Mouse (Mus musculus) neural tube, embryonic 12.5 days (tissue): ENCODE data around the gene Gpr1. TPM values are rescaled to one million over a fixed set of nuclear protein-coding genes. Genes with fewer than 3 reads are reported as not detected.
"Not testable (repeated sequence)": the region's sequence is repeated elsewhere in the genome, so short reads cannot be mapped to it uniquely, and the experiment has no call there.

ENCODE experiments used
- ATAC-seq: fragments of 200-750 bp; cut with Nextera tagmentation; 2 replicates; pipeline ENCODE4 v1.8.0; 2017; ENCODE audit warnings: low read depth, mild to moderate bottlenecking, moderate TSS enrichment, moderate library complexity; ENCODE audit not compliant: low FRiP score
- H3K27ac ChIP-seq: fragments of 300-500 bp; sonication (generic); 2 replicates; pipeline ENCODE4 v1.5.1; 2016
- H3K27me3 ChIP-seq: fragments of 300-500 bp; sonication (generic); replicated peaks from 2 replicates; pipeline ENCODE4 v1.6.1; 2016; ENCODE audit warnings: mild to moderate bottlenecking
- H3K36me3 ChIP-seq: fragments of 300-500 bp; sonication (generic); 2 replicates; pipeline ENCODE4 v1.6.1; 2016; ENCODE audit warnings: mild to moderate bottlenecking
- H3K4me1 ChIP-seq: fragments of 300-500 bp; sonication (generic); 2 replicates; pipeline ENCODE4 v1.6.1; 2016
- H3K4me2 ChIP-seq: fragments of 300-500 bp; sonication (generic); replicated peaks from 2 replicates; pipeline ENCODE4 v1.6.1; 2016; ENCODE audit warnings: mild to moderate bottlenecking
- H3K4me3 ChIP-seq: fragments of 300-500 bp; sonication (generic); 2 replicates; pipeline ENCODE4 v1.5.1; 2016
- H3K9ac ChIP-seq: fragments of 300-500 bp; sonication (generic); 2 replicates; pipeline ENCODE4 v1.6.1; 2016; ENCODE audit warnings: mild to moderate bottlenecking
- H3K9me3 ChIP-seq: fragments of 300-500 bp; sonication (generic); 2 replicates; pipeline ENCODE4 v1.6.1; 2016; ENCODE audit warnings: mild to moderate bottlenecking
- WGBS: fragments of 180-500 bp; shearing (Covaris S2); methylation state at CpG from one replicate; pipeline ENCODE4 v1.1.7; 2016; 5-methylcytosine and 5-hydroxymethylcytosine counted together
- microRNA-seq: library from miRNA; unstranded; fragments of <30 nt; microRNA quantifications from one replicate; pipeline ENCODE4, GENCODE M21; 2017
- polyA plus RNA-seq: library from polyadenylated mRNA; unstranded; fragments of >200 nt; fragmentation: Nextera tagmentation; extraction: Ambion mirVana; gene quantifications from 2 replicates; pipeline ENCODE4 v1.2.1, GENCODE M21; 2016

Gene Gpr1
- polyA plus RNA-seq, 1 experiment from 2014 or later = 0.35 TPM

DNA sequence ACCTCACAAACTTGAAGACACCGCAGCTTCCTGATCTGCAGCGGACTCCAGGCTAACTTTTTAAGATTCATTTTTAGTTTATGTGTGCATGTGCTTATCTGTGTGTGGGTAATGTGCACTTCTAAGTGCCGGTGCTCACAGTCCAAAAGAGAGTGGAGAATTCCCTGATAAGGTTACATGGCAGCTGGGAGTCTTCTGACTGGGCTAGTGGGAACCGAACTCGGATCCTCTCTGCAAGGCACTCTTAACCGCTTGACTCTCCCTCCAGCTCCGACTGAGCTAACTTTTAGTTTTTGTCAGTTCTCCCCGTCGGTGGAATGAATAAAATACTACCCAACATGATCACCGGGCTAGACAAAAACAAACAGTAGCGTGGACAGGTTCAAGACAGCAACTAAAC, 38.5 kb downstream of the Gpr1 start:
- Histone ChIP-seq H3K4me2 (peak overlapping the region; percentile 80), H3K9me3 (no peaks in the 10 kb centered on the region), H3K27ac (no peak overlapping the region), H3K27me3 (no peaks in the 10 kb centered on the region), H3K36me3 (peaks cover 29% of the 10 kb centered on the region), H3K4me3 (peak overlapping the region; percentile 87), H3K4me1 (peaks cover 25% of the 10 kb centered on the region), H3K9ac (peak overlapping the region; percentile 95)
- 11% methylated on average over 11 of the region's 11 CpGs for WGBS
- no peak for ATAC-seq

DNA sequence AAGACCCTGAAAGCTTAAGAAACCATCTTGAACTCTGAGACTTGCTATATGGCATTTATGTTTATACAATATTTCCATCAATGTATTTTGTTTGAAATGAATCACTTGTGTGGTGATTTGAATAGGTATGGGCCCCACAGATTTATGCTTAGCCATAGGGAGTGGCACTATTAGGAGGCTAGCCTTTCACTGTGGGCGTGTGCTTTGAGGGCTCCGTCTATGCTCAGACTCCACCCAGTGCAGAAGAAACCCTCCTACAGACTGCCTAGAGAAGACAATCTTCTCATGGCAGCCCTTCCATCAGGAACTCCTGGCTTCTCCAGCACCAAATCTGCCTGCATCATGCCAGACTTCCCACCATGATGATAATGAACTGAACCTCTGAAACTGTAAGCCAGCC, 45.7 kb downstream of the Gpr1 start:
- peaks cover 62% of the 10 kb centered on the region for H3K36me3 ChIP-seq
- no peaks in the 10 kb centered on the region for H3K27me3 ChIP-seq
- no peak overlapping the region for H3K27ac ChIP-seq
- no peak overlapping the region for H3K9ac ChIP-seq
- H3K4me3 ChIP-seq = no peak overlapping the region
- no peak for ATAC-seq
- no peaks in the 10 kb centered on the region for H3K4me1 ChIP-seq
- H3K4me2 ChIP-seq = no peak overlapping the region
- H3K9me3 ChIP-seq = no peaks in the 10 kb centered on the region
- 87% methylated on average over 2 of the region's 2 CpGs for WGBS

DNA sequence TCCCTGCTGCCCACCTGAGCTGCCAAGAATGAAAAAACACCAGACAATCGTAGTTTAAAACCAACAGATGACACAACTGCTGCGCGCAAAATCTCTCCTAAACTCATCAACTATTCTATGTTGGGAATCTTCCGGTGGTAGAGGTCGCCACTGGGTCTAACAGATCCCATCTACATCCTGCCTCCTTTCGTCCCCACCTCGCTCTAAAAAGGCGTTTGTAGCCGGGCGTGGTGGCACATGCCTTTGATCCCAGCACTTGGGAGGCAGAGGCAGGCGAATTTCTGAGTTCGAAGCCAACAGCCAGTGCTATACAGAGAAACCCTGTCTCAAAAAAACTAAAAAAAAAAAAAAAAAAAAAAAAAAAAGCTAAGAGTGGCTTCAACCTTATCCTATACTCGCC, 74.1 kb downstream of the Gpr1 start:
- H3K36me3 ChIP-seq = peaks cover 47% of the 10 kb centered on the region
- H3K9me3 ChIP-seq = no peaks in the 10 kb centered on the region
- H3K27ac ChIP-seq = no peak overlapping the region
- no peaks in the 10 kb centered on the region for H3K27me3 ChIP-seq
- H3K4me3 ChIP-seq = no peak overlapping the region
- 95% methylated on average over 13 of the region's 13 CpGs for WGBS
- no peak for ATAC-seq
- no peak overlapping the region for H3K4me2 ChIP-seq
- no peaks in the 10 kb centered on the region for H3K4me1 ChIP-seq
- no peak overlapping the region for H3K9ac ChIP-seq

DNA sequence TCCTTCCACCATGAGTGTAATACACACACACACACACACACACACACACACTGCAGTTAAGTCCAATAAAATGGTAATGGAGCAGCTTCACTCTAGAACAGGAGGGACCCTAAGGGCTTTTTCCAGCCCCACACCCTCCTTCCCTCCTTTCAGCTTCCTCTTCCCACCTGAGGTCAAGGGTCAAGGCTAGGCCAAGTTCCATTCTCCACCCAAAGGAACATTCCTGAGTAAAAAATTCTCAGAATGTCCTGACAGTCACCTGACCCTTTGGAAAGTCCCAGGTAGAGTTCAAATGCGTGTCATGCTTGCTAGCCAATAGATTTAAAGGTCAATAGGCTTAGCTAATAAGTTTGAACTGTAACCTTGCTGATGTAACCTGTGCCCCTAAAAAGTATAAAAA, 75.8 kb downstream of the Gpr1 start:
- peaks cover 31% of the 10 kb centered on the region for H3K36me3 ChIP-seq
- not testable (repeated sequence) for H3K9me3 ChIP-seq, H3K4me1 ChIP-seq, H3K4me3 ChIP-seq, ATAC-seq, H3K27ac ChIP-seq, H3K9ac ChIP-seq, H3K27me3 ChIP-seq, H3K4me2 ChIP-seq
- WGBS = 94% methylated on average over 1 of the region's 1 CpGs

DNA sequence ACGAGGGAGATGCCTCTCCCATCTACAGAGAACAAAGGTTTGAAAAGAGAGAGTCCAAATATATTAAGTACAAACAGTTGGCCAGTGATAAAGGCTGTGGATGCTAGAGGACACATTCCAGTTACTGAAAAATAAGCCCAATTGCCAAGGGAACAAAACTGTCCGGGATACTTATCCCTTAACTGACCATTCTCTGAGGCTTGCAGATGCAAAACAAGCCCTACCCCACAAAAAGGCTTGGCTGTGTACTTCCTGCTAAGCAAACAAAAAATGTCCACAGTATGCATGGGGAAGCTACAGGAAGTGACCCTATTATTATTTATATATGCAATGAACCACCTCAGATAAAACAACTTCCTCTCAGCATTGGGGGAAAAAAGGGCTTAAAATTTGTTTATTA, 76.4 kb downstream of the Gpr1 start:
- 92% methylated on average over 2 of the region's 2 CpGs for WGBS
- Histone ChIP-seq H3K4me2 (no peak overlapping the region), H3K27me3 (no peaks in the 10 kb centered on the region), H3K36me3 (peaks cover 27% of the 10 kb centered on the region), H3K27ac (no peak overlapping the region), H3K9ac (no peak overlapping the region), H3K4me1 (no peaks in the 10 kb centered on the region), H3K4me3 (no peak overlapping the region), H3K9me3 (no peaks in the 10 kb centered on the region)
- no peak for ATAC-seq

DNA sequence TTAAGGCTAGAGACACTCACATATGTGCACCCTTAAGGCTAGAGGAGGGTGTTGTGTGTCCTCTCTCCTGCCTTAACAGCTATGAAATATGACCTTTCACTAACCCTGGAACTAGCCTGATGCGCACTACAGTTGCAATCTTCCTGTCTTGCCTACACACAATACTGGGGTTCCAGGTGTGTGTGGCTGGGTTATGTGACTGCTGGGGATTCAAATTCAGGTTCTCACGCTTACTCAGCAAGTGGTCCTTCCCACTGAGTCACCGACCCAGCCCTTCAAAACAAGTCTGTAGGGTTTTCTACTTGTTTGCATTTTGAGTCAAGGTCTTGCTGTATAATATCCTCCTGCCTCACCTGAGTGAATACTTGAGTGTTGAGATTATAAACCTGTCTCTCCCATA, 79.8 kb downstream of the Gpr1 start:
- 81% methylated on average over 3 of the region's 3 CpGs for WGBS
- no peak for ATAC-seq
- no peaks in the 10 kb centered on the region for H3K9me3 ChIP-seq
- no peak overlapping the region for H3K9ac ChIP-seq
- H3K36me3 ChIP-seq = peaks cover 10% of the 10 kb centered on the region
- no peak overlapping the region for H3K4me2 ChIP-seq
- no peaks in the 10 kb centered on the region for H3K27me3 ChIP-seq
- H3K4me3 ChIP-seq = no peak overlapping the region
- 0 out of 2 replicates have a peak, but pooled peaks cover 3% of the 10 kb centered on the region for H3K4me1 ChIP-seq
- no peak overlapping the region for H3K27ac ChIP-seq

Small RNAs within 50 kb of the gene (microRNA-seq; reads per million reads assigned to microRNA genes)
- not detected for gene Gm24557
- gene Gm27512 = not detected

Other genes with a start within 250 kb of the Gpr1 start
- gene Ino80d, start 99.9 kb downstream of the Gpr1 start, polyA plus RNA-seq = 9.1 and 10.5 TPM in 2 replicates
- gene Eef1b2, start 37.7 kb downstream of the Gpr1 start, polyA plus RNA-seq = 397 and 398 TPM in 2 replicates
- gene Ndufs1, start 37.7 kb downstream of the Gpr1 start, polyA plus RNA-seq = 134 and 147 TPM in 2 replicates
- gene Zdbf2, start 58.7 kb upstream of the Gpr1 start, polyA plus RNA-seq = 14.7 and 19.7 TPM in 2 replicates
- 8.8 and 12.6 TPM in 2 replicates for gene Adam23, start 231.3 kb upstream of the Gpr1 start, polyA plus RNA-seq